Mouse (Mus musculus): ENCODE measurements around the gene Wdr93. TPM values are rescaled to one million over a fixed set of nuclear protein-coding genes. Genes with fewer than 3 reads are reported as not detected.

Wdr93 gene
- polyA plus RNA-seq, 1 experiment: 0.10 TPM

- peak; percentile 33 to 94 for DNase-seq (ENCODE audit: extremely low spot score in 1 of 2, low spot score in 1 of 2)
Observed at GRCm38 (mm10) chr7:79799048-79799447, 56.1 kb downstream of the Wdr93 start.

DNA sequence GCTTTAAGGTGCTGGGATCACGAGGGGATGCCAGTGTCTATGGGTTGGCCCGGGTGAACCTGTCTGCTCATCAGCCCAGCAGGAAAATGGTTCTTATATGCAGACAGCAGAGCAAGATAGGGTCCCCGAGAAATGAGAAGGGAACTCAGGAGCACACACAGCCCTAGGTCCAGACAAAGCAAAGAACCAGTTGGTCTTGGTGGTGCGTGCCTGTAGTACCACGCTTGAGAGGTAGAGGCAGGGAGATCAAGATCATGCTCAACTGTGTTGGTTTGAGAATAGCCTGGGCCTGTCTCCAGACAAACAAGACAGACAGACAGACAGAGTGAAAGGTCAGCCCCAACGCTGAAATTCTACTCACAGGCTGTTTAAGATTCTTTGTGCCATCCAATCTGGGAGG is 56.5 kb downstream of the Wdr93 start:
- no peak for DNase-seq (ENCODE audit: extremely low spot score in 1 of 2, low spot score in 1 of 2)

DNA sequence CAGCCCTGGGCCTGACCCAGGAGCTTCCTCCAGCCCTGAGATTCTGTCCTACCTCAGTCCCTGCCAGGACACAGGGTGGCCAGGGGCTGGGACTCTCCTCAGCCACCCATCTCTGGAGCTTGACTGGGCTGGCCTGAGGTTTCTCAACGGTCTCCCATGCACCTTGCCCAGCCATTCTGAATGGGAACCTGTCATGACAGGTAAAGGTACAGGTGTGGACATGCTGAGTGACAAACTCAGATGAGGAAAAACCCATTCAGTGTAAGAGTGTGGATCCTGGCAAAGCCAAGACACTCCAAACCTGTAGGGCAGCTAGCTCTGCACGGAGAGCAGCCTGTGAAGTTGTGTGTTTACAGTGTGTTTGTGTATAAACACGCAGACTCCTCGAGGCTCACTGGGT is 57.4 kb downstream of the Wdr93 start:
- no peak for DNase-seq (ENCODE audit: extremely low spot score in 1 of 2, low spot score in 1 of 2)

DNA sequence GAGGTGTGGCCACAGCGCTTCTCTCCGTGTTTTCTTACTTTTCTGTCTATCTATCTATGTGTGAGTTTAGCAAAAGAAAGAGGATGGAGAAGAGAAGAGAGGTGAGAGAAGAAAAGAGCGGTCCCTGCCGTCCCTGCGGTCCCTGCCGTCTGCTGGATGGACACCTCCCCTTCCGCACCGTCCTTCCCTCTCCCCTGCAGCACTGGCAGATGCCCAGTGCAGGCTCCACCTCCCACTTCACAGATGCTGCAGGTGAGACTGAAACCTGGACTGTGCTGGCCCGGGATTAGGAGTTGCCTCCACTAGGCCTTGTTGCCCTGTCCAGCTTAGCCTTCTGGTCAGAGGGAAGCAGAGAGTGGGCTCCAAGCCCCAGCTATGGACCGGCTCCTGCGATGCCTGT is 58.4 kb downstream of the Wdr93 start:
- DNase-seq (ENCODE audit: extremely low spot score in 1 of 2, low spot score in 1 of 2): no peak

GRCm38 (mm10) chr7:79802037-79802436 is 59.1 kb downstream of the Wdr93 start:
- no peak for DNase-seq (ENCODE audit: extremely low spot score in 1 of 2, low spot score in 1 of 2)

DNA sequence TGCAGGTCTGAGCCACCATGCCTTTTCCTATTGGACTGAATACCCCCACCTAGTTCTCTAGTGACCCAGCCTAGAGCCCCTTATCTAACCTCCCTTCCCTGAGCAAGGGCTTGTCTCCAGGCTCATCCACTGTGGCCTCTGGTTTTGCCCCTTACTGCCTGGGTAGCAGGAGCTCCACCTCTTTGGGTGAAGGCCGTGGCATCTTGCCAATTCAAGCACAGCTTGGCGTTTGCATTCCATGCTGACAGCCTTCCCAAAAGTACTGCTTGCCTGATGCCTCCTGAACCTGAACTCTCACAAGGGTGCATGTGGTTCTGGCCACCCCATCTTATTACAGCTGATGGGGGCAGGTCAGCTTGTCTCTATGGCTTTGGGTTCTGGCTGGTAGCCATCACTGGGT is 60.9 kb downstream of the Wdr93 start:
- DNase-seq (ENCODE audit: extremely low spot score in 1 of 2, low spot score in 1 of 2): no peak

GRCm38 (mm10) chr7:79808561-79808960 is 65.6 kb downstream of the Wdr93 start:
- no peak for DNase-seq (ENCODE audit: extremely low spot score in 1 of 2, low spot score in 1 of 2)

DNA sequence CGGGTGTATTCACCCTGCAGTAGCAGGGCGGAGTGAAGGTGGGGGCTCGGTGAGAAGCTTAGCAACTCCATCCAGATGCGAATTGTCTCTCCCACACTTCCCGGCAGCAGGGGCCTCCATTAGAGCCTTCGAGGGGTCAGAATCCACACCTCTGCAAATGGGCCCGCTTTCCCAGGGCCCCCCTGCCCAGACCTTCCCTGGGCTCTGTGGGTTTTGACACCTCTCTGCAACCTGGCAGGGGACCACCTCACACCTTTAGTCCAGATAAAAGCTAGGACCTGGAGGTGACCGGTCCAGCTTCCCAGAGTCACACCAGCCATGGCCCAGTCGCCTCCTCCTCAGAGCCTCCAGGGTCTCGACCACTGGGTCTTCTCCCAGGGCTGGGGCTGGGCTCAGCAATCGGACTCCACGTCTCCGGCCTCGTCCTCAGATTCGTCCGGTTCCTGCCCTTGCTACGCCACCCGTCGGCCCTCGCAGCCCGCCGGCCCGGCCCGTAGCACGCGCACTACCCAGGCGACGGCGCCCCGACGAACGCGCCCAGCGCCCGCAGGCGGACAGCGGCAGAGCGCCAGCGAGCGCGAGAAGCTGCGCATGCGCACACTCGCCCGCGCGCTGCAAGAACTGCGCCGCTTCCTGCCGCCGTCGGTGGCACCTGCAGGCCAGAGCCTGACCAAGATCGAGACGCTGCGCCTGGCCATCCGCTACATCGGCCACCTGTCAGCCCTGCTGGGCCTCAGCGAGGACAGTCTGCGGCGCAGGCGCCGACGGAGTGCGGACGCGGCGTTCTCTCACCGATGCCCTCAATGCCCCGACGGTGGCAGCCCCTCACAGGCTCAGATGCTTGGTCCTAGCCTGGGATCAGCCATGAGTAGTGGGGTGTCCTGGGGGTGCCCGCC is 67.9 kb downstream of the Wdr93 start, which contains the start of gene Mesp2:
Mesp2 (plus strand) TSS at position 117 of the 896 bp plus-strand sequence.
- DNase-seq (ENCODE audit: extremely low spot score in 1 of 2, low spot score in 1 of 2): peak; percentile 8 to 77

DNA sequence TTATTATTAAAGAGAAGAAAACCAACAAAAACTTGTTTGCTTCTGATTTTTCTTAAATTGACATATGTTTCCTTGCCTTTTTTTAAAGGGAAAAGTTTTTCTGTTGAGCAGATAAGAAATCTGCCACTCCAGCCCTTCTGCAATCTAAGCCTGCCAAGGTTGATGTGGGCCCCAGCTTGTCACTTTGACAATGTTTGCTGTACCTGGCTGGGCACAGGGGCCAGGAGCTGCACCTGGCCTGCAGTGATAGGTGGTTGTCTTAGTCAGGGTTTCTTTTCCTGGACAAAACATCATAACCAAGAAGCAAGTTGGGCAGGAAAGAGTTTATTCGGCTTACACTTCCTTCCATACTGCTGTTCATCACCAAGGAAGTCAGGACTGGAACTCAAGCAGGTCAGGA is 70.4 kb downstream of the Wdr93 start:
- DNase-seq (ENCODE audit: extremely low spot score in 1 of 2, low spot score in 1 of 2): no peak

- no peak for DNase-seq (ENCODE audit: extremely low spot score in 1 of 2, low spot score in 1 of 2)
Observed at GRCm38 (mm10) chr7:79818321-79818720, 75.4 kb downstream of the Wdr93 start.

GRCm38 (mm10) chr7:79819515-79819914 is 76.6 kb downstream of the Wdr93 start:
- DNase-seq (ENCODE audit: extremely low spot score in 1 of 2, low spot score in 1 of 2): no peak

- no peak for DNase-seq (ENCODE audit: extremely low spot score in 1 of 2, low spot score in 1 of 2)
Observed at GRCm38 (mm10) chr7:79819996-79820395, 77.0 kb downstream of the Wdr93 start.

GRCm38 (mm10) chr7:79822092-79822695 is 79.2 kb downstream of the Wdr93 start:
- DNase-seq (ENCODE audit: extremely low spot score in 1 of 2, low spot score in 1 of 2): no peak

DNA sequence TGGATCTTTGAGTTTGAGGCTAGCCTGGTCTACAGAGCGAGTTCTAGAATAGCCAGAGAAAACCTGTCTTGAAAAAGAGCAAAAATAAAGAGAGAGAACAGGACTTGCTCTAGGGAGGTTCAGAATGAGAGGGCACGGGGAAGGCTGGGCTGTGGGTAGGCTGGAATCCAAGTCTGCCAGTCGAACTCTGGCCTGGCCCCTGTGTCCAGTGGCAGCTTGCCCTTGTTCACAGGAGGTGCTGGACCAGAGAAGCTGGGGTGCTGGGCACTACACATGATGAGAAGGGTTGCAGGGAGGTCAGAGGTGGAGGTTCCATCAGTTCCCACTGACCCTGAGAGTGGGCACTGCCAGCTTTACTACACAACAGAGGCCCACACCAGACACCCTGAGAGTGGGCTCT is 85.4 kb downstream of the Wdr93 start:
- no peak for DNase-seq (ENCODE audit: extremely low spot score in 1 of 2, low spot score in 1 of 2)

DNA sequence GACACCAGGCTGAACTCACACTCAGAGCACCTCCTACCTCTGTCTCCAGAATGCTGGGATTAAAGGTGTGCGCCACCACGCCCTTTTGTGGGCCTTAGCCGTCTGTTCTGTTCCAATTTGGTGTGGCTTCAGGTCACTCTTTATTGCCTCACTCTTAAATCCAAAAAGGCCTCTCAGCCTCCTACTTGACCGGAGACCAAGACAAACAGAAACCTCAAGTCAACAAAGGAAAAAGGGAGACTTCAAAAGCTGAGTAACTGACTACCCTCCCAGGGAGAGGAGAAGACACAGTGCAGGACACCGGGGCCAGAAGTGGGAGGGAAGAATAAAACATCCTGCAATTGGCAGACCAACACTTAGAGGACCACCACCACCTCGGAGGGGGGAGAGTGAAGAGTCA is 88.2 kb downstream of the Wdr93 start:
- DNase-seq (ENCODE audit: extremely low spot score in 1 of 2, low spot score in 1 of 2): no peak

GRCm38 (mm10) chr7:79831585-79831984 is 88.6 kb downstream of the Wdr93 start:
- DNase-seq (ENCODE audit: extremely low spot score in 1 of 2, low spot score in 1 of 2): no peak

GRCm38 (mm10) chr7:79832980-79833379 is 90.0 kb downstream of the Wdr93 start:
- no peak for DNase-seq (ENCODE audit: extremely low spot score in 1 of 2, low spot score in 1 of 2)

GRCm38 (mm10) chr7:79835196-79835595 is 92.2 kb downstream of the Wdr93 start:
- no peak for DNase-seq (ENCODE audit: extremely low spot score in 1 of 2, low spot score in 1 of 2)
